Mouse (Mus musculus) kidney, postnatal 25 days (tissue): ENCODE data around the gene Pinlyp.
A peak's percentile ranks its signal among the peaks of the same experiment; 100 is the strongest.
"Not testable (repeated sequence)": the region's sequence is repeated elsewhere in the genome, so short reads cannot be mapped to it uniquely, and the experiment has no call there.

Experiments
- DNase-seq, 2 experiments: peaks; one replicate each; pipeline ENCODE4 v3.0.0; 2021; ENCODE audit warnings: mixed read lengths in 2 of 2

Pinlyp gene

DNA sequence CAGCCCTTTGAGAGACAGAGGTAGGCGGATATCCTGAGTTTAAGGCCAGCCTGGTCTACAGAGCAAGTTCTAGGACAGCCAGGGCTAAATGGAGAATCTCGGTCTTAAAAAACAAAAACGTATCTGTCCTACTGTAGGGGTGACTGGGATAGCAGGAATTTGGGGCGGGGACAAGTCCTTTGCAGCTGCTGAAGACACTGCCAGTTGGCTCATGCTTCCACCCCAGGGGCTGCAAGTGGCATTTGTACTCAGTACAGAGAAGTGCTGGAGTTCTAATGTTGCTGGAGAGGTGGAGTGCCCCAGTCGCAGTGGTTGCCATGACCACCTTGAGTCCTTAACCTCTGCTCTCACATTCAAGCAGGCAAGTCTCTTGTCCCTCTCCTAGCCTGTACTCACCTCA lies 23.1 kb downstream of the Pinlyp start:
- no peak for DNase-seq

DNA sequence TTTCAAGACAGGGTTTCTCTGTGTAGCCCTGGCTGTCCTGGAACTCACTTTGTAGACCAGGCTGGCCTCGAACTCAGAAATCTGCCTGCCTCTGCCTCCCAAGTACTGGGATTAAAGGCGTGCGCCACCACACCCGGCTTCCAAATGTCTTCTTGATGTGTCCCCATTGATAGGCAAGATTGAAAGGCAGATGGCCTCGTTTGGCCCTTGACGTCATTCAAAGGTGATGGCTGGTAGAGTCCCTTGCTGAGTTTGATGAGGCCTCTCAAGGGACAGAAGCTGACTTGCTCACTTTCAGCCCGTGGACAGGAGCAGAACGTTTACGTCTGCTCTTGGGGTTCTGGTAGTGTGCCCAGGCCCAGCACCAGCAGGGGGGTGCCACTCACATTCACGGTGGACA lies 25.9 kb downstream of the Pinlyp start:
- DNase-seq = not testable (repeated sequence)

DNA sequence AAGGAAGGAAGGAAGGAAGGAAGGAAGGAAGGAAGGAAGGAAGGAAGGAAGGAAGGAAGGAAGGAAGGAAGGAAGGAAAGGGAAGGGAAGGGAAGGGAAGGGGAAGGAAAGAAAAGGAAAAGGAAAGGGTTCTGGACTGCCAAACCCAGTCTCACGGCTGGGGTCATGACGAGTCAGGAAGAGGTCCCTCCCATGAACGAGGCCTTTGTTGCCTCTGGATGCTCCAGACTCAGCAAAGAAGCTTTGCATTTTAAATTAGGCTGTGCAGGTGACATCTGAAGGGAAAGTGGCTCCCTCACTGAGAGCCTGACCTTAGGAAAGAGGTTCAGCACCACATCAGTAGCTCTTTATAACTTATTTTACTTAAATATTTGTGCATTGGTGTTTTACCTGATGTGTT lies 26.8 kb downstream of the Pinlyp start:
- DNase-seq = no peak

DNA sequence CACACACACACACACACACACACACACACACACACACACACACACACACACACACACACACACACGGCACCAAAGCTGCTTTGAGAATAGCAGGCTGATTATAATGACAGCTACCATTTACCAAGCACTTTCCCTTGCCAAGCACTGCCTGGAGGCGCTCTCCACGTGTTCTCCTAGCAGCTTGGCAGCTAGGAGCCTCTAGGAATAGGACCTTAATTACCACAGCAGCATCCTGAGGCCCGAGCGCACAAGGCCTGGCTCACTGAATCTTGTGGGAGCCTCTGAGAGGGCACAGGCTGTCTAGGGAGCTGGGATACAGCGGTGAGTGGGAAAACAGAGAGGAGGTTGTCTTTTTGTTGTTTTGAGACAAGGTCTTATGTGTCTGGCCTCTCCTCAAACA lies 28.3 kb downstream of the Pinlyp start:
- no peak for DNase-seq

DNA sequence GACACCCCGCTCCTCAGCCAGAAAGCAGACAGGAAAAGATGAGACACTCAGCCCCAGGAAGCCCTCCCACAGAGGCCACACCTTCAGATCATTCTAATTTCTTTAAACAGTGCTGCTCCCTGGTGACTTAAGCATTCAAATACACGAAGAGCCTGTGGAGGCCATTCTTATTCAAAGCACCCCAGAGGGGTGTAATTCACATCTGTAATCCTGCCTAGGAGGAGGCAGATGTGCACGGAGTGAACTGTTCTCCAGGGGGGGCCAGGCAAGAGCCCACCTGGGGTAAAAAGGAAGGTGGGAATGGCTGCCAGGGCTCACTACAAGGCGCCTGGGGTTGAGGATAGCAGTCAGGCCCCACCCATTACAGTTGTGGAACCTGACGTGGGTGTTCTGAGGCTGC lies 28.8 kb downstream of the Pinlyp start:
- no peak for DNase-seq

DNA sequence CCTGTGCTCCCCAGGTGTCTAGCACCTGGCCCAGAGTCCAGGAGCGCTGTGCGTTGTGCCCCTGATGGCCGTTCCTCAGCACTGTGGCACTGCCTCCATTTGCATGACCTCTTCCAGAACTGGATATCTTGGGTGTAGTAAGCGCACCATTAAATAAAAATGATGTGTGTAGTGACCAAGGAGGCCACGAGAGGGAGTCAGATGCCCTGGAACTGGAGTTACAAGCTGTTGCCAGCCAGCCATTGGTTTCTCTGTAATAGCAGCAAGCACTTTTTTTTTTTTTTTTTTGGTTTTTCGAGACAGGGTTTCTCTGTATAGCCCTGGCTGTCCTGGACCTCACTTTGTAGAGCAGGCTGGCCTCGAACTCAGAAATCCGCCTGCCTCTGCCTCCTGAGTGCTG lies 29.6 kb downstream of the Pinlyp start:
- DNase-seq = peak in 1 of 2 experiments; percentile 44

DNA sequence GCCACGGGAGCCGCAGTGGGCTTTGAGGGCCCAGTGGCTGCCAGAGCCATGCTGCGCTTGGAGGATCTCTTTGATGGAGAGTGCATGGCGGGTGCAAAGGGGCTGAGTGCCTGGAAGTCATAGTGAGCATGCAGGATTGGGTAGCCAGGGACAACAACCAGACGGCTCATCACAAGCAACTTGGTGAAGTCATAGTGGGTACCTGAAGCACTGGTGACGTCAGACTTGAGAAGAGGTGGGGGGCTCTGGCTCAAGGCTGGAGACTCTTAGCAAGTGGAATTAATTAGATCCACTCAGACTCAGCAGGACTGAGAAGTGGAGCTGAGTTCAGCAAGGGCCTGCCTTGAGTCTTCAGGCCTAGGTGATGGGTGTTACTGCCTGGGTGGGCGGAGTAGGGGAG lies 33.6 kb downstream of the Pinlyp start, which contains the start of gene AC161166.1:
AC161166.1 (minus strand) TSS at position 101 of the 400 bp plus-strand sequence.
- DNase-seq = no peak

DNA sequence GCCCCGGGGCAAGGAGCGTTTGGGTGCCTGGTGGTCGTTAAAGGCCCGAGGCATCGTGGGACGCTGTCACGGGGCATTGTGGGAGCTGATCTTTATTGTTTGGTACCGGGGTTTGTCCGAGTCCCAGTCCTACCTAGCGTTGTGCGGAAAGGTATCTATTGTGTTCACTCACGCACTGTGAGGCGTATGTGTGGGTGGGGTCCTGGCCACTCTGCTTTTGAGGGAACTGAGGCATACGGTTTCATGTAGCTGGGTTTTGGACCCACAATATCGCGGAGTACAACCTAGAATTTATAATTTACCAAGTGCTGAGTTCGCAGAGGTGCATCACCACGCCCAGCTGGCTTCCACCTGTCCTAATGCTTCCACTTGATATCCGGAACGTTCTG lies 38.2 kb downstream of the Pinlyp start:
- DNase-seq = no peak

DNA sequence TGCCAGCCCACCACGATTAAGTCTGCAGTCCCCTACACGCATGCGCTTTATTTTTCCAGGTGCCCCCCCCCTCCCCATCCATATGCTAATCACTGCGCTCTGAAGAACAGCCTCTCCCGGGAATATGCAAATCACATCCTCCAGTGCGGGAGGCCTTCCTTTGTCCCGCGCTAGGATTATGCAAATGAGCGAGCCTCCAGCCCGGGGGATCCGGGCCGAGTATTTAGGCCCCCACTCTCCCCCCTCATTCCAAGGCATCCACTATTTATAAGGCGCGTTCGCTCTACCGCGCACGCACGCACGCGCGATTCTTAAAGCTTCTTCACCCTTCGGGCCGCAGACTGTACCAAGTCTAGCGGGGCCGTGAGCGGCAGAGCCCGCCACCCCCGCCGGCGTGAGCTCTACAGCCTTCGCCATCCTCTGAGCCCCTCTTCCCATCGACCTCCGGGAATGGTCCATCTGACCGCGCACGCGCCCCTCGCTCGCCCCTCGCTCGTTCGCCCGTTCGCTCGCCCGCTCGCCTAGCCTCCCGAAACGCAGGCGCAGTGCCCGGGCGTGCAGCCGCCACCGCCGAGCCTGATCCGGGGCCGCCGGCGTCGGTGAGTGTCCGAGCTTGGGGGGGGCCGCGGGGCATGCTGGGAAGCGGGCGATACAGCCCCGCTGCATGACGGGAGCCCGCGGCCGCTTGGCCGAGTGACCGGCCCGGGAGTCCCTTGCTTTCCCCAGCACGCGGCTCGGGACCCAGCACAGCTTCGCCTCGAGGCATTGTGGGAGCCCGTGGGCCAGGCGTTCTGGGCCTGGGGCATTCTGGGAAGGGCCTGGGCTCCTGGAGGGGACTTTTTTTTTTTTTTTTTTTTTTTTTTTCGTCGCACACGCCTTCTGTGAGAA lies 38.8 kb downstream of the Pinlyp start, which contains the start of gene Zfp428:
Zfp428 (plus strand) TSS at position 169 of the 888 bp plus-strand sequence.
- DNase-seq = peak; percentile 91 to 95

DNA sequence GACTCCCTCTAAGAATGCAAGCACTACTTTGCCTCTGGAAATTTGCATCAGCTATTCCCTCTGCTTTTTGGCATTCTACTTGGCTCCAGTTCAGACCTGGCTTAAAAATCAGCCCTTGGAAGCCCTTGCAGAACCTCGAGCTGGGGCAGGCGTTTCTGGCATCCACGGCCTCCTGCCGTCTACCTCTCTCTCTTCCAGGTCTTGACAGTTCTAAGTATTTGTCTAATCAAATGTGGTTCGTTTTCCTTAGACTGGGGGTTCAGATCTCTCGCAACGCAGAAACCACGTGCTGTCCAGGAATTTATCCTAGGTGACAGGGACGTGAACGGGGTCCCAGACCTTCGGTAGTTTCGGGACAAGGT lies 39.5 kb downstream of the Pinlyp start:
- peak; percentile 70 to 72 for DNase-seq

DNA sequence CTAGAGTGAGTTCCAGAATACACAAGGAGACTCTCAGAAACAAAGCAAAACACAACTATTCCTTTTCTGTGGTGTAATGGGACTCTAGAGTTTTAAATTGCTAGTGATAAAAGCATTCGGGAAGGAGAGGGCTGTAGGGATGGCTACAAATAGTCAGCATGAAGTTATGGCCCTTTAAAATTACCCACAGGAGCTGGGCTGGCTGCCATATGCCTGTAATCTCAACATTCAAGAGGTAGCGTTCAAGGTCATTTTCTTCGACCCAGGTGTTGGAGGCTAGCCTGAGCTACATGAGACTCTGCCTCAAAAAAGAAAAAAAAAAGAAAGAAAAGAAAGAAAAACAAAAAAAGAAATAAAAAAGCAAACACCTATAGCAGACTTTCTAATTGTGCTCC lies 39.9 kb downstream of the Pinlyp start:
- DNase-seq = peak; percentile 53 to 63

DNA sequence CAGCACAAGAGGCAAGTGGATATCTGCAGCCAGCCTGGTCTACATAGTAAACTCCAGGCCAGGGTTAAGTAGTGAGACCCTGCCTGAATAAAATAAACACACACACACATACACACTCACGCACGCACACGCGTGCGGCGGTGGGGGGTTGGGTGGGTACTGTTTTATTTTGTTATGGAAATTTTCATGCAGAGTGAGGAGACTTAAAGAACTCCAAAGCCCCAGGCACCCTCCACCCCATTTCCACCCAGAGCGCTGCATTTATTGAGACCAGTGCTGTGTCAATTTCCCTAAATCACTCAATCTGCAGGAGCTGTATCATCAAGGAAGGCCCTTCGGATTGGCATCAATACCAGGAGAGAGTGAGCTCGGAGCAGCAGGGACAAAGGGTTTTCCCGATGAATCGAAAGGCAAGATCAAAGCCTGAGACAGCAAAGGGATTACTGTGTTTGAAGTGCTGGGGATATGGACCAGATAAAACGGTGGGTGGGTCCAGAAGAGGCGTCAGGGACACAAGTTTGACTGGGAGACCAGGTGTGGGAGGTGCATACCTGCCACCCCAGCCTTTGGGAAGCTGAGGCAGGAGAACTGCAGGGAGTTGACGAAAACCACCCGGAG lies 40.4 kb downstream of the Pinlyp start:
- DNase-seq = peak in 1 of 2 experiments; percentile 38

DNA sequence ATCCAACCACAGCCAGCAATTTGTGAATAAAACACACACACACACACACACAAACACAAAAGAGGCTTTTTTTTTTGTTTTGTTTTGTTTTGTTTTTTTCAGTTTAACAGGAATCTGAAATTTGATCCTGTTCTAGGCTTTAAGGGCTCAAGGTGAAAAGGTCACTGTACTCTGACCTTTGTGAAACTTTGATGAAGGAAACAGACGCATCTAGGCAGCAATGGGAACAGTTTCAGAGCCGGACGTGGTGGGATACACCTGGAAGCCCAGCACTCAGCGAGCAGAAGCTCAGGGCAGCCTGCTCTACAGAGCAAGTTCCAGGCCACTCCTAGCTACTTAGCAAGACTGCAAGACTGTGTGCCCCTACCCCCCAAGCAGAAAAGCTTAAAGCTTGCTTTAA lies 41.0 kb downstream of the Pinlyp start:
- no peak for DNase-seq

DNA sequence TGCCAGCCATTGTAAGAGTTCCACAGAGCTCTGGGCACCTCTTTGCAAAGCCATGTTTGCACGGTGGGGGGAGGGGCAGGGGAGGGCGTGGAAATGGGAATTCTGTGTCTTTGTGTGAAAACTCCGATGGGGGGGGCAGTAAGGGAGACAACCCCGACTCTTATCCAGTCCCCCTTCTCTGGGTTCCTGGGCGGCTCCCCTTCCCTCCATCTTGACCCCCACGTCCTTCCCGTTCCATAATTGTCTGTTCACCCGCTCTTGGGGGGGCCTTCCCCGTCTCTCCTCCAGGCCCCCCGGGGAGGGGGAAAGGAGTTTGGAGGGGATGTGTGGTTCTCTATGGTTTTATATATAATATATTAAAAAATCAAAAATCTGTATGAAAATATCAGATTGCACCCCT lies 41.9 kb downstream of the Pinlyp start:
- no peak for DNase-seq

DNA sequence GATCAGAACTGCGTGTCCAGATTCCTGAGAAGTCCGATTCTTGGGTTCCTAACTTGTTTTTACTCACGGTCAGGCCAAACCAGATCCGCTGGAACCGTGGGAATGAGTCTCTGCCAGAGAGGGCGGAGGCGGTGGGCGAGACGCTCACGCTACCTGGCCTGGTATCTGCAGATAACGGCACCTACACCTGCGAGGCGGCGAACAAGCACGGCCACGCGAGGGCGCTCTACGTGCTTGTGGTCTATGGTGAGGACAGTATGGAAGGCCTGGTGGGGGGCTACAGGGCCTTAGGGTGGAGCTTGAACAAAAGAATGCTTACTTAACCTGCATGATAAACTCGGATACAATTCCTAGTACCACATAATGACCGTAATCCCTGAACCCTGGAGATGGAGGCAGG lies 44.4 kb downstream of the Pinlyp start:
- peak in 1 of 2 experiments; percentile 37 for DNase-seq

DNA sequence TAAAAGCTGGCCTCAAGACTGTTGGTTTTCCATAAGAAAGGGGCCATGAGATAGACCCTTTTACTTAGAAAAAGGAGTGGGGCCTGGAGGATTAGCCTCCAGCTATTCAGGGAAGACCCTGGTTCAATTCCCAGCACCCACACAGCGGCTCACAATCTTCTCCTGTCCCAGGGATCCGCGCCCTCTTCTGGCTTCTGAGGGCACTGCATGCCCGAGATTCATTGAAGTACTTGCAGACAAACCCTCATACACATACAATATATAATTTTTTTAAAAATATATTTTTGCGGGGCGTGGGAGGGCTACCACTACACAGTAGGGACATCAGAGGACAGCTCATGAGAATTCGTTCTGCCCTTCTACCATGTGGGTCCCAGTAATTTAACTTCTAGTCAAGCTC lies 45.0 kb downstream of the Pinlyp start:
- DNase-seq = peak in 1 of 2 experiments; percentile 45

DNA sequence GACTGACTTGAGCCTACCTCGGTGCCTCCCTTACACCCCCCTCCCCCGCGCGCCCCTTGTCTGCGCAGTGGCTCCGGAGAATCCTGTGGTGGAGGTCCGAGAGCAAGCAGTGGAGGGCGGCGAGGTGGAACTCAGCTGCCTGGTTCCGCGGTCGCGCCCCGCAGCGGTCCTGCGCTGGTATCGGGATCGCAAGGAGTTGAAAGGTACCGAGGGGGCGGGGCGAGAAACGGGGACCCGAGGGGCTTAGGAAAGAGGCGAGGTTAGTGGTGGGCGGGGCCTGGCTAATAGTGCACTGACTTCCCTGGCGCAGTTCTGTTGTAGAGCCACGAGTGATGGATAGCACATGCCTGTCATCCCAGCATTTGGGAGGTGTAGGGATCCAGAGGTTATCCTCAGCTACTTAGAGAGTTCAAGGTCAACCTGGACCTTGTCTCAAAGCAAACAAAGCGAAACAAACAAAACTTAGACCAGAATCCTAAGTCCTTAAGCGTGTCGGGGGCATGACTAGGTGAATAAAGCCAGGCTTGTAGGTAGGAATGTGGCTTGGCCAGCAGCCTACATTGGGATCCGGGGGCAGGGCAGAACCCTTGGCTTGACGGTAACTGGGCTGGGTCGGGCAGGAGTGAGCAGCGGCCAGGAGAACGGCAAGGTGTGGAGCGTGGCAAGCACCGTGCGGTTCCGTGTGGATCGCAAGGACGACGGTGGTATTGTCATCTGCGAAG lies 45.9 kb downstream of the Pinlyp start:
- peak; percentile 32 to 63 for DNase-seq
